ENCODE assay signal across 20 mouse cellular contexts in genomic region chr17:83933743-83934142, GRCm38 (mm10).
DNase-seq lines count a peak whose midpoint lies in the region; ATAC-seq and TF ChIP-seq lines count a peak whose summit lies in the region.
"Had no signal": no experiment of that assay in that cellular context is flagged by ENCODE, and none has a peak within 500 bp of the region (broad histone marks: within the 10 kb centered on the region; RNA-seq: fewer than 3 reads in every experiment).

No protein-coding gene starts in this region.

- no peaks in the 10 kb centered on the region for H3K9me3 ChIP-seq in limb, embryonic 15.5 days
- H3K9me3 ChIP-seq in stomach, postnatal 0 days (ENCODE audit: control insufficient read depth, low read length), result no peaks in the 10 kb centered on the region
- no peaks in the 10 kb centered on the region for H3K9me3 ChIP-seq in intestine, embryonic 16.5 days (ENCODE audit: control insufficient read depth, low read length)
- H3K9me3 ChIP-seq: heart, embryonic 15.5 days; hindbrain, embryonic 13.5 days; midbrain, embryonic 13.5 days had no signal

- 46% methylated on average over 10 of the region's 10 CpGs for WGBS in limb, embryonic 15.5 days
- 83% methylated on average over 10 of the region's 10 CpGs for WGBS in stomach, postnatal 0 days
- 89% methylated on average over 10 of the region's 10 CpGs for WGBS in intestine, embryonic 16.5 days

- TF ChIP-seq POLR2A in embryonic fibroblast, embryonic 13.5 days (IDR thresholded peaks at IDR 0.05; ENCODE audit: low read depth, low read length), result no peak

- TF ChIP-seq EP300 in stomach, postnatal 0 days (optimal IDR thresholded peaks at IDR 0.05), result no peak

- no peaks in the 10 kb centered on the region for H3K27me3 ChIP-seq in limb, embryonic 15.5 days
- no peaks in the 10 kb centered on the region for H3K27me3 ChIP-seq in stomach, postnatal 0 days (ENCODE audit: control insufficient read depth, insufficient read depth, low read length)
- H3K27me3 ChIP-seq in intestine, embryonic 16.5 days (replicated peaks; ENCODE audit: control insufficient read depth, insufficient read depth, low read length), result no peaks in the 10 kb centered on the region
- H3K27me3 ChIP-seq: heart, embryonic 15.5 days; hindbrain, embryonic 13.5 days; midbrain, embryonic 13.5 days; Patski had no signal

- H3K9ac ChIP-seq in limb, embryonic 15.5 days, result no peak overlapping the region
- H3K9ac ChIP-seq in stomach, postnatal 0 days (ENCODE audit: low read length), result no peak overlapping the region
- no peak overlapping the region for H3K9ac ChIP-seq in intestine, embryonic 16.5 days (ENCODE audit: low read depth, low read length)
- H3K9ac ChIP-seq: heart, embryonic 15.5 days; hindbrain, embryonic 13.5 days; lung, embryonic 14.5 days; midbrain, embryonic 13.5 days had no signal

- peaks cover 5% of the 10 kb centered on the region; the same call in 1 of the 2 replicates for H3K4me1 ChIP-seq in embryonic fibroblast, embryonic 13.5 days (ENCODE audit: control insufficient read depth, insufficient read depth, low read length)
- H3K4me1 ChIP-seq in limb, embryonic 15.5 days, result peaks cover 19% of the 10 kb centered on the region
- no peaks in the 10 kb centered on the region; the same call in 1 of the 2 replicates for H3K4me1 ChIP-seq in stomach, postnatal 0 days (replicated peaks; ENCODE audit: control insufficient read depth, insufficient read depth)
- H3K4me1 ChIP-seq in intestine, embryonic 16.5 days (ENCODE audit: control insufficient read depth, insufficient read depth, low read length), result peaks cover 11% of the 10 kb centered on the region

- no peak overlapping the region for H3K27ac ChIP-seq in layer of hippocampus, adult 2 months
- peak overlapping the region; percentile 51; the same call in 1 of the 2 replicates for H3K27ac ChIP-seq in embryonic fibroblast, embryonic 13.5 days (ENCODE audit: insufficient read depth, low read length)
- H3K27ac ChIP-seq in limb, embryonic 15.5 days, result peak overlapping the region; percentile 8; the same call in 1 of the 2 replicates
- H3K27ac ChIP-seq in stomach, postnatal 0 days (replicated peaks), result no peak overlapping the region
- H3K27ac ChIP-seq in intestine, embryonic 16.5 days (ENCODE audit: low read length), result no peak overlapping the region
- H3K27ac ChIP-seq: heart, embryonic 15.5 days; hindbrain, embryonic 13.5 days; macrophage; midbrain, embryonic 13.5 days had no signal

- no peak for DNase-seq in layer of hippocampus, adult 2 months (ENCODE audit: low spot score in 2 of 2)
- DNase-seq in layer of hippocampus, postnatal 10 days (ENCODE audit: low spot score in 2 of 2), result no peak
- DNase-seq in R1 (ENCODE audit: low read depth, low spot score) (peak; percentile 28), liver (no peak)
- no peak for DNase-seq in stomach, postnatal 0 days (ENCODE audit: low spot score)
- DNase-seq: cerebellum, adult 11 months; kidney, adult 11 months; kidney, postnatal 4 days; lung, embryonic 14.5 days; right cerebral cortex, postnatal 14 days; thymus, adult 2 months had no signal

- TF ChIP-seq CTCF in layer of hippocampus, adult 2 months (conservative IDR thresholded peaks at IDR 0.05), result peak; percentile 35
- no peak for TF ChIP-seq CTCF in embryonic fibroblast, embryonic 13.5 days (IDR thresholded peaks at IDR 0.05; ENCODE audit: borderline replicate concordance, insufficient read depth, low read length)
- TF ChIP-seq CTCF in stomach, postnatal 0 days (IDR thresholded peaks at IDR 0.05; ENCODE audit: low read depth), result no peak

- ATAC-seq in limb, embryonic 15.5 days (ENCODE audit: insufficient number of reproducible peaks, low FRiP score, low TSS enrichment, low read depth), result no peak
- ATAC-seq in stomach, postnatal 0 days (ENCODE audit: low FRiP score, low TSS enrichment), result no peak
- ATAC-seq in intestine, embryonic 16.5 days, result no peak
- ATAC-seq: midbrain, embryonic 13.5 days; Patski had no signal

- no peak overlapping the region for H3K4me3 ChIP-seq in layer of hippocampus, adult 2 months
- H3K4me3 ChIP-seq in embryonic fibroblast, embryonic 13.5 days (ENCODE audit: insufficient read depth, low read length), result no peak overlapping the region
- H3K4me3 ChIP-seq in limb, embryonic 15.5 days, result no peak overlapping the region
- H3K4me3 ChIP-seq in stomach, postnatal 0 days (ENCODE audit: low read depth, low read length), result no peak overlapping the region
- no peak overlapping the region for H3K4me3 ChIP-seq in intestine, embryonic 16.5 days (ENCODE audit: low read length)
- H3K4me3 ChIP-seq: heart, embryonic 15.5 days; hindbrain, embryonic 13.5 days; midbrain, embryonic 13.5 days had no signal

- H3K36me3 ChIP-seq in limb, embryonic 15.5 days, result no peaks in the 10 kb centered on the region
- H3K36me3 ChIP-seq in stomach, postnatal 0 days (ENCODE audit: control insufficient read depth, insufficient read depth, low read length), result no peaks in the 10 kb centered on the region
- H3K36me3 ChIP-seq in intestine, embryonic 16.5 days (ENCODE audit: control insufficient read depth, insufficient read depth, low read length), result no peaks in the 10 kb centered on the region
- H3K36me3 ChIP-seq: heart, embryonic 15.5 days; hindbrain, embryonic 13.5 days; midbrain, embryonic 13.5 days had no signal

- no peak overlapping the region for H3K4me2 ChIP-seq in limb, embryonic 15.5 days
- H3K4me2 ChIP-seq in stomach, postnatal 0 days (replicated peaks; ENCODE audit: low read depth), result no peak overlapping the region
- no peak overlapping the region for H3K4me2 ChIP-seq in intestine, embryonic 16.5 days (ENCODE audit: low read depth, low read length)
- H3K4me2 ChIP-seq: heart, embryonic 15.5 days; hindbrain, embryonic 13.5 days; liver, embryonic 11.5 days; lung, embryonic 14.5 days; midbrain, embryonic 13.5 days had no signal

Comparison
In these comparisons a context has a peak if more than half of its experiments do, and no peak if none do; other contexts are left out.
1. H3K27ac ChIP-seq: peak in embryonic fibroblast, embryonic 13.5 days (single experiment) and limb, embryonic 15.5 days (single experiment); none in layer of hippocampus, adult 2 months (single experiment), stomach, postnatal 0 days (single experiment) and intestine, embryonic 16.5 days (single experiment).